Mouse (Mus musculus) hindbrain, postnatal 0 days (tissue): ENCODE data around the gene Olfr373. TPM values are rescaled to one million over a fixed set of nuclear protein-coding genes. Genes with fewer than 3 reads are reported as not detected.

Experiments
- ATAC-seq: fragments of 200-750 bp; cut with Nextera tagmentation; 2 replicates; pipeline ENCODE4 v1.8.0; 2017; ENCODE audit warnings: mild to moderate bottlenecking, moderate TSS enrichment, moderate library complexity
- DNase-seq: peaks from one replicate; pipeline ENCODE4 v3.0.0-alpha.2; 2015; ENCODE audit warnings: low spot score
- H3K27ac ChIP-seq: fragments of 300-500 bp; sonication (generic); 2 replicates; pipeline ENCODE4 v1.5.1; 2014; ENCODE audit warnings: mild to moderate bottlenecking
- H3K27me3 ChIP-seq: fragments of 300-500 bp; sonication (generic); 2 replicates; pipeline ENCODE4 v1.6.1; 2014; ENCODE audit warnings: low read length, mixed read lengths; ENCODE audit not compliant: insufficient read depth
- H3K36me3 ChIP-seq: fragments of 300-500 bp; sonication (generic); 2 replicates; pipeline ENCODE4 v1.6.1; 2014; ENCODE audit warnings: low read length, mixed read lengths; ENCODE audit not compliant: insufficient read depth
- H3K4me1 ChIP-seq: fragments of 300-500 bp; sonication (generic); 2 replicates; pipeline ENCODE4 v1.6.1; 2014; ENCODE audit warnings: antibody characterized with exemption, low read length, mixed read lengths; ENCODE audit not compliant: insufficient read depth
- H3K4me2 ChIP-seq: fragments of 300-500 bp; sonication (generic); 2 replicates; pipeline ENCODE4 v1.6.1; 2014; ENCODE audit warnings: low read depth, mild to moderate bottlenecking, low read length, moderate library complexity, mixed read lengths
- H3K4me3 ChIP-seq: fragments of 300-500 bp; sonication (generic); 2 replicates; pipeline ENCODE4 v1.5.1; 2014; ENCODE audit warnings: low read length
- H3K9ac ChIP-seq: fragments of 300-500 bp; sonication (generic); replicated peaks from 2 replicates; pipeline ENCODE4 v1.6.1; 2014; ENCODE audit warnings: mild to moderate bottlenecking, low read length, moderate library complexity, mixed read lengths
- H3K9me3 ChIP-seq: fragments of 300-500 bp; sonication (generic); 2 replicates; pipeline ENCODE4 v1.6.1; 2016; ENCODE audit warnings: low read length, mixed read lengths
- CTCF ChIP-seq: IDR thresholded peaks from 2 replicates; pipeline ENCODE4 v1.5.1; 2016; ENCODE audit warnings: antibody characterized with exemption, control low read depth, low read depth
- WGBS: fragments of 180-500 bp; shearing (Covaris S2); extraction: QIAGEN DNeasy Blood & Tissue Kit; methylation state at CpG from one replicate; pipeline ENCODE4 v1.1.7; 2014; 5-methylcytosine and 5-hydroxymethylcytosine counted together
- polyA plus RNA-seq: library from polyadenylated mRNA; unstranded; fragments of >200 nt; fragmentation: Nextera tagmentation; extraction: Ambion mirVana; gene quantifications from 2 replicates; pipeline ENCODE4 v1.2.1, GENCODE M21; 2015
- total RNA-seq: library from RNA; depleted of rRNA; stranded (reverse); fragments of >200 nt; gene quantifications from 2 replicates; pipeline ENCODE4 v1.2.3, GENCODE M21; 2014

The Olfr373 gene
- total and polyA plus RNA-seq, 2 experiments from 2014 or later = 0.04 TPM; not detected in 1

- DNase-seq (peak; percentile 77), ATAC-seq (peak; percentile 87)
- Histone ChIP-seq H3K9me3 (no peaks in the 10 kb centered on the region), H3K36me3 (0 out of 2 replicates have a peak, but pooled peaks cover 4% of the 10 kb centered on the region), H3K4me3 (peak within 1 kb of the TSS; percentile 93), H3K4me2 (peak within 1 kb of the TSS; percentile 90), H3K27me3 (no peaks in the 10 kb centered on the region), H3K27ac (peak within 1 kb of the TSS; percentile 85), H3K4me1 (0 out of 2 replicates have a peak, but pooled peaks cover 7% of the 10 kb centered on the region), H3K9ac (peak within 1 kb of the TSS; percentile 91)
- TF ChIP-seq CTCF = no peak
- WGBS = under 1% methylated on average over 31 of the region's 49 CpGs
Observed at GRCm38 (mm10) chr8:72134756-72135445, 51.9 kb downstream of the Olfr373 start, which contains the start of gene Tpm4. Gene Tpm4 (plus strand): TSS chr8:72134975.

GRCm38 (mm10) chr8:72135446-72136301 lies 52.7 kb downstream of the Olfr373 start:
- 2% methylated on average over 46 of the region's 62 CpGs for WGBS
- peak; percentile 51 for DNase-seq
- H3K4me2 ChIP-seq = peak overlapping the region; percentile 90
- H3K27ac ChIP-seq = peak overlapping the region; percentile 85
- H3K9ac ChIP-seq = peak overlapping the region; percentile 91
- no peaks in the 10 kb centered on the region for H3K27me3 ChIP-seq
- 0 out of 2 replicates have a peak, but pooled peaks cover 7% of the 10 kb centered on the region for H3K4me1 ChIP-seq
- peak overlapping the region; percentile 93 for H3K4me3 ChIP-seq
- TF ChIP-seq CTCF = peak; percentile 43; the same call in 1 of the 2 replicates
- peaks cover 9% of the 10 kb centered on the region; the same call in 1 of the 2 replicates for H3K36me3 ChIP-seq
- no peaks in the 10 kb centered on the region for H3K9me3 ChIP-seq
- peak; percentile 62 for ATAC-seq

- H3K4me1 ChIP-seq = 0 out of 2 replicates have a peak, but pooled peaks cover 7% of the 10 kb centered on the region
- H3K4me2 ChIP-seq = peak overlapping the region; percentile 90
- H3K27me3 ChIP-seq = no peaks in the 10 kb centered on the region
- 1% methylated on average over 18 of the region's 18 CpGs for WGBS
- H3K9me3 ChIP-seq = no peaks in the 10 kb centered on the region
- H3K4me3 ChIP-seq = peak overlapping the region; percentile 93
- peaks cover 9% of the 10 kb centered on the region; the same call in 1 of the 2 replicates for H3K36me3 ChIP-seq
- ATAC-seq (peak; percentile 43; the same call in 1 of the 2 replicates), DNase-seq (peak; percentile 73)
- peak overlapping the region; percentile 91 for H3K9ac ChIP-seq
- no peak for TF ChIP-seq CTCF
- peak overlapping the region; percentile 85 for H3K27ac ChIP-seq
Observed at GRCm38 (mm10) chr8:72136302-72136978, 53.5 kb downstream of the Olfr373 start.

GRCm38 (mm10) chr8:72137431-72137830 lies 54.5 kb downstream of the Olfr373 start:
- no peak overlapping the region for H3K27ac ChIP-seq
- no peak overlapping the region for H3K9ac ChIP-seq
- no peaks in the 10 kb centered on the region for H3K9me3 ChIP-seq
- ATAC-seq (no peak), DNase-seq (no peak)
- H3K4me2 ChIP-seq = peak overlapping the region; percentile 90; the same call in 1 of the 2 replicates
- 0 out of 2 replicates have a peak, but pooled peaks cover 7% of the 10 kb centered on the region for H3K4me1 ChIP-seq
- H3K27me3 ChIP-seq = no peaks in the 10 kb centered on the region
- no peak for TF ChIP-seq CTCF
- no peak overlapping the region for H3K4me3 ChIP-seq
- H3K36me3 ChIP-seq = peaks cover 14% of the 10 kb centered on the region
- 93% methylated on average over 2 of the region's 2 CpGs for WGBS

- no peaks in the 10 kb centered on the region for H3K9me3 ChIP-seq
- H3K27ac ChIP-seq = no peak overlapping the region
- 0 out of 2 replicates have a peak, but pooled peaks cover 7% of the 10 kb centered on the region for H3K4me1 ChIP-seq
- no peak for DNase-seq
- H3K4me2 ChIP-seq = no peak overlapping the region
- 97% methylated on average over 5 of the region's 5 CpGs for WGBS
- no peak overlapping the region for H3K9ac ChIP-seq
- ATAC-seq = no peak
- TF ChIP-seq CTCF = no peak
- no peak overlapping the region for H3K4me3 ChIP-seq
- H3K27me3 ChIP-seq = no peaks in the 10 kb centered on the region
- peaks cover 18% of the 10 kb centered on the region for H3K36me3 ChIP-seq
Observed at GRCm38 (mm10) chr8:72138456-72138855, 55.5 kb downstream of the Olfr373 start.

- no peak overlapping the region for H3K4me3 ChIP-seq
- no peaks in the 10 kb centered on the region for H3K4me1 ChIP-seq
- H3K27ac ChIP-seq = no peak overlapping the region
- H3K36me3 ChIP-seq = peaks cover 57% of the 10 kb centered on the region
- no peaks in the 10 kb centered on the region for H3K27me3 ChIP-seq
- H3K4me2 ChIP-seq = no peak overlapping the region
- ATAC-seq = no peak
- TF ChIP-seq CTCF = no peak
- H3K9me3 ChIP-seq = no peaks in the 10 kb centered on the region
- DNase-seq = no peak
- 94% methylated on average over 13 of the region's 13 CpGs for WGBS
- no peak overlapping the region for H3K9ac ChIP-seq
Observed at GRCm38 (mm10) chr8:72143256-72143824, 60.4 kb downstream of the Olfr373 start.
